24 mouse cellular contexts compared by ENCODE assay signal in genomic region chr1:51401846-51402532, GRCm38 (mm10).
DNase-seq lines count a peak whose midpoint lies in the region; ATAC-seq and TF ChIP-seq lines count a peak whose summit lies in the region.
"Had no signal": no experiment of that assay in that cellular context is flagged by ENCODE, and none has a peak within 500 bp of the region (broad histone marks: within the 10 kb centered on the region; RNA-seq: fewer than 3 reads in every experiment).

No protein-coding gene starts in this region.

- no peak for ATAC-seq in cerebellum, adult (ENCODE audit: insufficient number of reproducible peaks, low FRiP score, low TSS enrichment)
- ATAC-seq: forebrain, embryonic 13.5 days; intestine, postnatal 0 days; liver, embryonic 12.5 days; midbrain, embryonic 13.5 days had no signal

- no peak for TF ChIP-seq POLR2A in myocyte (IDR thresholded peaks at IDR 0.05; ENCODE audit: insufficient read length, low read depth)

- peak; percentile 11 to 18 for DNase-seq in cerebellum, postnatal 25 days
- DNase-seq in 3T3-L1 (ENCODE audit: low read depth, low spot score), result peak; percentile 73
- DNase-seq in adipocyte (ENCODE audit: low spot score), result peak; percentile 79
- DNase-seq in right cerebral cortex, postnatal 36 days (ENCODE audit: low spot score in 2 of 2), result no peak
- no peak for DNase-seq in spleen, postnatal 14 days (ENCODE audit: low spot score in 2 of 2)
- DNase-seq: gastrocnemius, postnatal 10 days; heart, adult 11 months; kidney, postnatal 36 days; lung, adult 18-20 months; right cerebral cortex, postnatal 14 days; thymus, postnatal 36 days had no signal

- H3K79me2 ChIP-seq in myocyte (ENCODE audit: control insufficient read depth, insufficient read depth), result no peaks in the 10 kb centered on the region

- no peaks in the 10 kb centered on the region for H3K36me3 ChIP-seq in myocyte (ENCODE audit: control insufficient read depth, insufficient read depth)
- H3K36me3 ChIP-seq: G1E; hindbrain, embryonic 10.5 days; limb, embryonic 13.5 days; liver, embryonic 12.5 days; midbrain, embryonic 13.5 days; neural tube, embryonic 12.5 days had no signal

- H3ac ChIP-seq in myocyte (ENCODE audit: control insufficient read depth, insufficient read length), result no peak overlapping the region

- H3K4me2 ChIP-seq in myocyte (ENCODE audit: low read depth), result peak overlapping the region; percentile 45
- H3K4me2 ChIP-seq: forebrain, embryonic 13.5 days; heart, embryonic 11.5 days; limb, embryonic 13.5 days; liver, embryonic 12.5 days; midbrain, embryonic 13.5 days; neural tube, embryonic 12.5 days had no signal

- no peak overlapping the region for H3K4me3 ChIP-seq in myocyte
- H3K4me3 ChIP-seq: erythroblast, embryonic 14.5 days; forebrain, embryonic 13.5 days; hindbrain, embryonic 10.5 days; limb, embryonic 13.5 days; liver, embryonic 12.5 days; megakaryocyte, embryonic 14.5 days; midbrain, embryonic 13.5 days; neural tube, embryonic 12.5 days had no signal

- no peaks in the 10 kb centered on the region for H3K27me3 ChIP-seq in myocyte (ENCODE audit: control insufficient read depth, insufficient read depth, insufficient read length)
- H3K27me3 ChIP-seq: forebrain, embryonic 13.5 days; limb, embryonic 13.5 days; liver, embryonic 12.5 days; megakaryocyte, embryonic 14.5 days; midbrain, embryonic 13.5 days; neural tube, embryonic 12.5 days had no signal

TF ChIP-seq in myocyte, 11 proteins besides CTCF, POLR2A, EP300 and RAD21:
- TF ChIP-seq USF1 (IDR thresholded peaks at IDR 0.05; ENCODE audit: low read depth), result no peak
- TF ChIP-seq SRF (IDR thresholded peaks at IDR 0.05; ENCODE audit: control insufficient read depth, insufficient read length, low read depth), result no peak
- TF ChIP-seq POLR2AphosphoS2 (IDR thresholded peaks at IDR 0.05; ENCODE audit: insufficient read length, low read depth), result no peak
- TF ChIP-seq TCF3 (IDR thresholded peaks at IDR 0.05; ENCODE audit: insufficient read length, low read depth), result no peak
- peak; percentile 92 for TF ChIP-seq CEBPB (IDR thresholded peaks at IDR 0.05; ENCODE audit: insufficient read depth, poor library complexity, severe bottlenecking)
- no peak for TF ChIP-seq TCF12 (IDR thresholded peaks at IDR 0.05; ENCODE audit: insufficient read depth, poor library complexity, severe bottlenecking)
- no peak for TF ChIP-seq REST (IDR thresholded peaks at IDR 0.05; ENCODE audit: insufficient read depth, insufficient read length)

Comparison
In these comparisons a context has a peak if more than half of its experiments do, and no peak if none do; other contexts are left out.
1. DNase-seq: peak in cerebellum, postnatal 25 days (2 of 2), 3T3-L1 (single experiment) and adipocyte (single experiment); none in right cerebral cortex, postnatal 36 days (0 of 2) and spleen, postnatal 14 days (0 of 2).